Mouse (Mus musculus): ENCODE data around the gene Polr2l.

DNA sequence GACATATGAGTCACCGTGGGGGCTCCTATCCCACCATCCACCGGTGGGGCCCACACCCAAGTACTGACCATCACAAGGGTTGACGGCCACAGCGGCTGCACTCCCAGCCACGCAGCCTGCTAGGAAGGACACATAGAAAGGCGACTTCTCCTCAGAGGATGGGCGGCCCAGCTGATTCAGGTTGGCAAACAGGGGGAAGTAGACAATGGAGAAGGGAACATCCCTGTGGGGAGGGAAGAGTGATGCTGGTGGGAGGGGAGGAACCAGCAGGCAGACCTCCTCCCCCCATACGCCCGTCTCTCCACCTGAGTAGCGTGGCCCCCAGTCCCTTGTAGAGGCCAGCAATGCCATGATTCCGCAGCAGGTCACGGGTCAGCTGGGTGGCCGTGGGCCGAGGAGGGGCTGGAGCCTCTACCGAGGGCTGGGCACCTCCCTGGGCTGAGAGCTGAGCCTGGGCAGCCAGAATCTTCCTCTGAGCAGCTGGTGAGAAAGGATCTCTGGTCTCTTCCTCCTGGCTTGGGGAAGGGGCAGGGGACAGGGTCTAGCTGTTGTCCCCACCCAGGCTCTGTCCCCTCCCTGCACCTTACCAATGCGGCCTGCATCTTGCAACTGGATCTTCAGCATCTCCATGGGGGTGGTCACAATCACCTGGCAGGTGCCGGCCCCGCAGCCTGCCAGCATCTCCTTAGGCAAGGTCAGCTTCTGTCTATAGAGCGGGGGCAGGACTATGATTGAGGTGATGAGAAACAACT, 43.3 kb downstream of the Polr2l start:
- TF ChIP-seq CTCF (IDR thresholded peaks at IDR 0.05; ENCODE audit: low read depth) (no peak), EP300 (IDR thresholded peaks at IDR 0.05; ENCODE audit: low read depth) (no peak)
